Mouse (Mus musculus): Measurements from ENCODE around the gene Coro1b. TPM values are rescaled to one million over a fixed set of nuclear protein-coding genes. Genes with fewer than 3 reads are reported as not detected.

Gene Coro1b
- polyA plus RNA-seq, 1 experiment from 2014 or later, result 105 TPM

- H3K4me3 ChIP-seq (replicated peaks; ENCODE audit: low read depth, low read length), result no peak overlapping the region
- no peaks in the 10 kb centered on the region for H3K27me3 ChIP-seq (ENCODE audit: control insufficient read depth, insufficient read depth, low read length)
- 0 out of 2 replicates have a peak, but pooled peaks cover 7% of the 10 kb centered on the region for H3K4me1 ChIP-seq (ENCODE audit: control insufficient read depth, insufficient read depth, low read length)
- DNase-seq (no peak), ATAC-seq (ENCODE audit: low FRiP score, low TSS enrichment) (no peak)
- no peak overlapping the region for H3K4me2 ChIP-seq (ENCODE audit: low read length)
- WGBS, result 91% methylated on average over 18 of the region's 18 CpGs
- 0 out of 2 replicates have a peak, but pooled peaks cover 4% of the 10 kb centered on the region for H3K9me3 ChIP-seq (ENCODE audit: control insufficient read depth, low read length)
- H3K36me3 ChIP-seq (ENCODE audit: control insufficient read depth, insufficient read depth, low read length), result no peaks in the 10 kb centered on the region
- no peak overlapping the region for H3K27ac ChIP-seq (replicated peaks; ENCODE audit: low read depth, low read length)
- H3K9ac ChIP-seq (replicated peaks; ENCODE audit: low read length), result no peak overlapping the region
These were observed 5.8 kb upstream of the Coro1b start for GRCm38 (mm10) chr19:4142416-4143173.

- Histone ChIP-seq H3K4me2 (ENCODE audit: low read length) (no peak within 1 kb of the TSS), H3K36me3 (ENCODE audit: control insufficient read depth, insufficient read depth, low read length) (no peaks in the 10 kb centered on the region), H3K9me3 (ENCODE audit: control insufficient read depth, low read length) (0 out of 2 replicates have a peak, but pooled peaks cover 4% of the 10 kb centered on the region), H3K4me3 (replicated peaks; ENCODE audit: low read depth, low read length) (no peak within 1 kb of the TSS), H3K27ac (replicated peaks; ENCODE audit: low read depth, low read length) (no peak within 1 kb of the TSS), H3K9ac (replicated peaks; ENCODE audit: low read length) (no peak within 1 kb of the TSS), H3K4me1 (ENCODE audit: control insufficient read depth, insufficient read depth, low read length) (peaks cover 12% of the 10 kb centered on the region; the same call in 1 of the 2 replicates), H3K27me3 (ENCODE audit: control insufficient read depth, insufficient read depth, low read length) (no peaks in the 10 kb centered on the region)
- no peak for DNase-seq
- 88% methylated on average over 7 of the region's 7 CpGs for WGBS
- ATAC-seq (ENCODE audit: low FRiP score, low TSS enrichment), result no peak
These were observed 4.6 kb upstream of the Coro1b start, which contains the start of gene Cabp4 for GRCm38 (mm10) chr19:4143759-4144268. Cabp4 (minus strand) TSS chr19:4144033.

- peaks cover 15% of the 10 kb centered on the region; the same call in 1 of the 2 replicates for H3K4me1 ChIP-seq (ENCODE audit: control insufficient read depth, insufficient read depth, low read length)
- H3K36me3 ChIP-seq (ENCODE audit: control insufficient read depth, insufficient read depth, low read length), result no peaks in the 10 kb centered on the region; the same call in 1 of the 2 replicates
- H3K9ac ChIP-seq (replicated peaks; ENCODE audit: low read length), result no peak overlapping the region
- DNase-seq (no peak), ATAC-seq (ENCODE audit: low FRiP score, low TSS enrichment) (no peak)
- H3K4me2 ChIP-seq (ENCODE audit: low read length), result no peak overlapping the region
- H3K9me3 ChIP-seq (ENCODE audit: control insufficient read depth, low read length), result 0 out of 2 replicates have a peak, but pooled peaks cover 4% of the 10 kb centered on the region
- H3K27me3 ChIP-seq (ENCODE audit: control insufficient read depth, insufficient read depth, low read length), result no peaks in the 10 kb centered on the region
- H3K27ac ChIP-seq (replicated peaks; ENCODE audit: low read depth, low read length), result no peak overlapping the region
- 86% methylated on average over 16 of the region's 16 CpGs for WGBS
- no peak overlapping the region for H3K4me3 ChIP-seq (replicated peaks; ENCODE audit: low read depth, low read length)
These were observed 3.6 kb upstream of the Coro1b start for GRCm38 (mm10) chr19:4144550-4145498.

GRCm38 (mm10) chr19:4145936-4146335 lies 2.5 kb upstream of the Coro1b start:
- ATAC-seq (ENCODE audit: low FRiP score, low TSS enrichment), result no peak
- WGBS, result 75% methylated on average over 5 of the region's 5 CpGs

GRCm38 (mm10) chr19:4146366-4147021 lies 1.9 kb upstream of the Coro1b start:
- 61% methylated on average over 12 of the region's 12 CpGs for WGBS
- Histone ChIP-seq H3K9ac (replicated peaks; ENCODE audit: low read length) (no peak overlapping the region), H3K27me3 (ENCODE audit: control insufficient read depth, insufficient read depth, low read length) (no peaks in the 10 kb centered on the region), H3K9me3 (ENCODE audit: control insufficient read depth, low read length) (0 out of 2 replicates have a peak, but pooled peaks cover 4% of the 10 kb centered on the region), H3K4me3 (replicated peaks; ENCODE audit: low read depth, low read length) (no peak overlapping the region), H3K27ac (replicated peaks; ENCODE audit: low read depth, low read length) (no peak overlapping the region), H3K4me1 (ENCODE audit: control insufficient read depth, insufficient read depth, low read length) (peaks cover 15% of the 10 kb centered on the region; the same call in 1 of the 2 replicates), H3K36me3 (ENCODE audit: control insufficient read depth, insufficient read depth, low read length) (peaks cover 15% of the 10 kb centered on the region), H3K4me2 (ENCODE audit: low read length) (no peak overlapping the region)
- DNase-seq, result no peak
- no peak for ATAC-seq (ENCODE audit: low FRiP score, low TSS enrichment)

More at GRCm38 (mm10) chr19:4145936-4146335, 2.5 kb upstream of the Coro1b start:
- Histone ChIP-seq H3K4me2 (ENCODE audit: low read length) (no peak overlapping the region), H3K9me3 (ENCODE audit: control insufficient read depth, low read length) (0 out of 2 replicates have a peak, but pooled peaks cover 4% of the 10 kb centered on the region), H3K27me3 (ENCODE audit: control insufficient read depth, insufficient read depth, low read length) (no peaks in the 10 kb centered on the region), H3K27ac (replicated peaks; ENCODE audit: low read depth, low read length) (no peak overlapping the region), H3K4me1 (ENCODE audit: control insufficient read depth, insufficient read depth, low read length) (peaks cover 15% of the 10 kb centered on the region; the same call in 1 of the 2 replicates), H3K4me3 (replicated peaks; ENCODE audit: low read depth, low read length) (no peak overlapping the region), H3K9ac (replicated peaks; ENCODE audit: low read length) (no peak overlapping the region), H3K36me3 (ENCODE audit: control insufficient read depth, insufficient read depth, low read length) (peaks cover 11% of the 10 kb centered on the region)
- no peak for DNase-seq

GRCm38 (mm10) chr19:4147022-4147405 lies 1.4 kb upstream of the Coro1b start:
- DNase-seq, result no peak

GRCm38 (mm10) chr19:4147782-4148490 lies 483 bp upstream of the Coro1b start:
- WGBS, result 27% methylated on average over 9 of the region's 9 CpGs
- Histone ChIP-seq H3K4me3 (replicated peaks; ENCODE audit: low read depth, low read length) (peak overlapping the region; percentile 80), H3K4me2 (ENCODE audit: low read length) (peak overlapping the region; percentile 86), H3K36me3 (ENCODE audit: control insufficient read depth, insufficient read depth, low read length) (peaks cover 25% of the 10 kb centered on the region), H3K27me3 (ENCODE audit: control insufficient read depth, insufficient read depth, low read length) (no peaks in the 10 kb centered on the region), H3K27ac (replicated peaks; ENCODE audit: low read depth, low read length) (peak overlapping the region; percentile 64; the same call in 1 of the 2 replicates), H3K9ac (replicated peaks; ENCODE audit: low read length) (peak overlapping the region; percentile 81), H3K9me3 (ENCODE audit: control insufficient read depth, low read length) (0 out of 2 replicates have a peak, but pooled peaks cover 4% of the 10 kb centered on the region), H3K4me1 (ENCODE audit: control insufficient read depth, insufficient read depth, low read length) (peaks cover 15% of the 10 kb centered on the region; the same call in 1 of the 2 replicates)
- no peak for DNase-seq
- peak; percentile 49 for ATAC-seq (ENCODE audit: low FRiP score, low TSS enrichment)

More at GRCm38 (mm10) chr19:4147022-4147405, 1.4 kb upstream of the Coro1b start:
- Histone ChIP-seq H3K4me1 (ENCODE audit: control insufficient read depth, insufficient read depth, low read length) (peaks cover 15% of the 10 kb centered on the region; the same call in 1 of the 2 replicates), H3K27ac (replicated peaks; ENCODE audit: low read depth, low read length) (no peak overlapping the region), H3K4me3 (replicated peaks; ENCODE audit: low read depth, low read length) (no peak overlapping the region), H3K9ac (replicated peaks; ENCODE audit: low read length) (no peak overlapping the region), H3K36me3 (ENCODE audit: control insufficient read depth, insufficient read depth, low read length) (peaks cover 19% of the 10 kb centered on the region), H3K4me2 (ENCODE audit: low read length) (no peak overlapping the region), H3K9me3 (ENCODE audit: control insufficient read depth, low read length) (0 out of 2 replicates have a peak, but pooled peaks cover 4% of the 10 kb centered on the region), H3K27me3 (ENCODE audit: control insufficient read depth, insufficient read depth, low read length) (no peaks in the 10 kb centered on the region)
- no peak for ATAC-seq (ENCODE audit: low FRiP score, low TSS enrichment)
- 43% methylated on average over 3 of the region's 3 CpGs for WGBS

Data from midbrain, embryonic 14.5 days (tissue).